Mouse (Mus musculus): ENCODE data around the gene Man2a1.

- TF ChIP-seq MYOD1 (IDR thresholded peaks at IDR 0.05; ENCODE audit: control insufficient read depth, insufficient read length, low read depth) (no peak), CTCF (IDR thresholded peaks at IDR 0.05; ENCODE audit: control insufficient read depth, insufficient read depth, insufficient read length) (no peak), USF1 (IDR thresholded peaks at IDR 0.05; ENCODE audit: low read depth) (no peak), FOSL1 (IDR thresholded peaks at IDR 0.05; ENCODE audit: insufficient read depth, low read length, poor library complexity, severe bottlenecking) (no peak), CEBPB (IDR thresholded peaks at IDR 0.05; ENCODE audit: low read depth) (no peak), MYOG (IDR thresholded peaks at IDR 0.05; ENCODE audit: control insufficient read depth, extremely low read depth, insufficient read length) (no peak)
Measured at GRCm38 (mm10) chr17:64599916-64600315, 620 bp upstream of the Man2a1 start.

Data from C2C12 (cell line).